Mouse (Mus musculus) cerebellum, postnatal 14 days (tissue): ENCODE results near the gene Vmn1r169.
"Not testable (repeated sequence)": the region's sequence is repeated elsewhere in the genome, so short reads cannot be mapped to it uniquely, and the experiment has no call there.

Experiments used
- DNase-seq, 2 experiments: peaks; one replicate each; pipeline ENCODE4 v3.0.0; 2021; ENCODE audit warnings: mixed read lengths in 2 of 2

Gene Vmn1r169

DNA sequence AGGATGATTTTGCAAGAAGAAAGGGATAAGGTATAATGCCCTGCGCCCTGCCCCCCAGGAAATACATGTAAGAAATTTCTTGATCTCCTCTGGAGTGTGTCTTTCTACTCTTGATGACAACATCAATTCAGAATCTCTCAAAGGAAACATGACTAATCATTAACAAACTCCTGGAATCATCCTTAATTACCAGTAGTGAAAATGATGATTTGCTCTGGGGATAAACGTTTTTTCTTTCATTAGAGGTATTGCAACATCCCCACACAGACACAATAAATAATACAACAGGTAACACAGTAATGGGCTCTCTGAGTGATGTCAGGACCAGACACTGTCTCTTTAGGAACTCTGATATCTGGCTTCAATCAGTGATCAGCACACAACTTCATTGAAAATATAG lies at the start of gene Vmn1r169:
Gene Vmn1r169, plus strand, starts transcription at position 301 of the 400 bp plus-strand sequence.
- not testable (repeated sequence) for DNase-seq

DNA sequence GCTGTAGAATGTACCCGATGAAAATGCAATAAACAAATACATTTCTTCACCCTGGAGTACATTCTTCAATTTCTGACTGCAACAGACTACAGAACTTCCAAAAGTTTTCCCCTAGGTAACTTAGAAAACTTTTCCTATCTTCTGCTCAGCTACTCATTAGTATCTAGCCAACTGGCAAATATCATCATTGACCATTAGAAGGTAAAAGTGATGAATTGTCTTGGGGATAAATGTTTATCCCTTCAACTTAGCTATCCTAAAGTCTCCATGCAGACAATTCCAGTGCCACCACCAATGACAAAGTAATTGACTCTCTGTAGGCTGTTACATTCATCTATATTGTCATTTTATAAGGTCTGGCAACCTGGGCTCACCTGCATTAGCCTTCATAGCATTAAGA lies 35.9 kb upstream of the Vmn1r169 start, which contains the start of gene Vmn1r168:
Gene Vmn1r168, plus strand, starts transcription at position 301 of the 400 bp plus-strand sequence.
- DNase-seq = not testable (repeated sequence)

DNA sequence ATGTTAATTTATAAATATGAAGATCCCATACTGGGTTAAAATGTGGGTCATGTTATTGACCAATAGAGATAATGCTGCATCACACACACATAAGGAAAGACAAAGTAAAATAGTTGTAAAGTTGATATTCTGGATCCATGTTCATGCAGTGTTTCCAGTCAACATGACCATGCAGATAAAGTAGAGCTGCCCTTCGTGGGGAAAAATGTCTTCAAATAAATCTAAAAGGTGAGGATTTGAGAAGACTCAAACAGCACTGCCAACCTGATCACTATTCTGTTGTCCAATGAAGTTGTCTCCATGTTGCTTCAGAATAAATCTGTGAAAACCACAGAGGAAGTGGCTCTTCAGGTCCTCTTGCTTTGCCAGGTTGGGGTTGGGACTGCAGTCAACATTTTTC lies 30.5 kb downstream of the Vmn1r169 start, which contains the start of gene Vmn1r170:
Gene Vmn1r170, plus strand, starts transcription at position 301 of the 400 bp plus-strand sequence.
- DNase-seq = not testable (repeated sequence)
